Mouse (Mus musculus): ENCODE measurements around the gene Ndufa3. TPM values are rescaled to one million over a fixed set of nuclear protein-coding genes. Genes with fewer than 3 reads are reported as not detected.
"Not testable (repeated sequence)": the region's sequence is repeated elsewhere in the genome, so short reads cannot be mapped to it uniquely, and the experiment has no call there.

Ndufa3 gene
- total RNA-seq (2014; fragmentation: Nextera tagmentation) (395 and 454 TPM in 2 replicates), total RNA-seq (2017) (132 and 210 TPM in 2 replicates)

- ATAC-seq (replicated peaks; ENCODE audit: poor library complexity, severe bottlenecking), result peak; percentile 97
Measured at GRCm38 (mm10) chr7:3617242-3617995, at the start of gene Ndufa3. Gene Ndufa3 (plus strand): TSS chr7:3617373.

- no peak for ATAC-seq (replicated peaks; ENCODE audit: poor library complexity, severe bottlenecking)
Measured at GRCm38 (mm10) chr7:3569725-3570124, 47.4 kb upstream of the Ndufa3 start.

GRCm38 (mm10) chr7:3570580-3570979, 46.6 kb upstream of the Ndufa3 start:
- ATAC-seq (replicated peaks; ENCODE audit: poor library complexity, severe bottlenecking), result not testable (repeated sequence)

GRCm38 (mm10) chr7:3571847-3572246, 45.3 kb upstream of the Ndufa3 start:
- no peak for ATAC-seq (replicated peaks; ENCODE audit: poor library complexity, severe bottlenecking)

GRCm38 (mm10) chr7:3574216-3574615, 43.0 kb upstream of the Ndufa3 start:
- ATAC-seq (replicated peaks; ENCODE audit: poor library complexity, severe bottlenecking), result no peak

GRCm38 (mm10) chr7:3576354-3577124, 40.6 kb upstream of the Ndufa3 start:
- ATAC-seq (replicated peaks; ENCODE audit: poor library complexity, severe bottlenecking), result no peak

- ATAC-seq (replicated peaks; ENCODE audit: poor library complexity, severe bottlenecking), result no peak
Measured at GRCm38 (mm10) chr7:3578196-3578595, 39.0 kb upstream of the Ndufa3 start.

GRCm38 (mm10) chr7:3578952-3579546, 38.1 kb upstream of the Ndufa3 start:
- ATAC-seq (replicated peaks; ENCODE audit: poor library complexity, severe bottlenecking), result no peak

GRCm38 (mm10) chr7:3580029-3580428, 37.1 kb upstream of the Ndufa3 start:
- no peak for ATAC-seq (replicated peaks; ENCODE audit: poor library complexity, severe bottlenecking)

- no peak for ATAC-seq (replicated peaks; ENCODE audit: poor library complexity, severe bottlenecking)
Measured at GRCm38 (mm10) chr7:3585763-3586162, 31.4 kb upstream of the Ndufa3 start.

GRCm38 (mm10) chr7:3586255-3586654, 30.9 kb upstream of the Ndufa3 start:
- no peak for ATAC-seq (replicated peaks; ENCODE audit: poor library complexity, severe bottlenecking)

- ATAC-seq (replicated peaks; ENCODE audit: poor library complexity, severe bottlenecking), result no peak
Measured at GRCm38 (mm10) chr7:3587292-3587691, 29.9 kb upstream of the Ndufa3 start.

GRCm38 (mm10) chr7:3590550-3590949, 26.6 kb upstream of the Ndufa3 start:
- no peak for ATAC-seq (replicated peaks; ENCODE audit: poor library complexity, severe bottlenecking)

GRCm38 (mm10) chr7:3591534-3591933, 25.6 kb upstream of the Ndufa3 start:
- ATAC-seq (replicated peaks; ENCODE audit: poor library complexity, severe bottlenecking), result no peak

- no peak for ATAC-seq (replicated peaks; ENCODE audit: poor library complexity, severe bottlenecking)
Measured at GRCm38 (mm10) chr7:3593855-3594254, 23.3 kb upstream of the Ndufa3 start.

GRCm38 (mm10) chr7:3594686-3595085, 22.5 kb upstream of the Ndufa3 start:
- ATAC-seq (replicated peaks; ENCODE audit: poor library complexity, severe bottlenecking), result peak; percentile 53

GRCm38 (mm10) chr7:3595146-3595545, 22.0 kb upstream of the Ndufa3 start:
- ATAC-seq (replicated peaks; ENCODE audit: poor library complexity, severe bottlenecking), result peak; percentile 67

- peak; percentile 75 for ATAC-seq (replicated peaks; ENCODE audit: poor library complexity, severe bottlenecking)
Measured at GRCm38 (mm10) chr7:3597755-3598154, 19.4 kb upstream of the Ndufa3 start.

- peak; percentile 87 for ATAC-seq (replicated peaks; ENCODE audit: poor library complexity, severe bottlenecking)
Measured at GRCm38 (mm10) chr7:3601119-3601518, 16.1 kb upstream of the Ndufa3 start.

- peak; percentile 85 for ATAC-seq (replicated peaks; ENCODE audit: poor library complexity, severe bottlenecking)
Measured at GRCm38 (mm10) chr7:3606798-3607197, 10.4 kb upstream of the Ndufa3 start.

- 0 out of 2 replicates have a peak, but pooled peaks have one; percentile 36 for ATAC-seq (replicated peaks; ENCODE audit: poor library complexity, severe bottlenecking)
Measured at GRCm38 (mm10) chr7:3607391-3607790, 9.8 kb upstream of the Ndufa3 start.
